Mouse (Mus musculus): ENCODE measurements around the gene Zbtb34. TPM values are rescaled to one million over a fixed set of nuclear protein-coding genes. Genes with fewer than 3 reads are reported as not detected.

Zbtb34 gene
- total RNA-seq, 2 experiments from 2014 or later = 3.5 to 4.4 TPM

Small RNA genes lying within 50 kb of the gene (microRNA-seq; reads per million reads assigned to microRNA genes)
- 0 reads per million in 2 experiments for gene Gm25998 (ENCODE audit: borderline replicate concordance in 2 of 2)

Other genes starting within 250 kb of the Zbtb34 start
- 10 to 100 TPM; 64.2 to 68.7 TPM for gene Angptl2, start 215.3 kb downstream of the Zbtb34 start, total RNA-seq (2021)
- gene Ralgps1, start 59.8 kb downstream of the Zbtb34 start, total RNA-seq (2021) = 1 to 10 TPM; 2.3 to 2.5 TPM
- 10 to 100 TPM; 11.8 to 13.1 TPM for gene Zbtb43, start 37.2 kb upstream of the Zbtb34 start, total RNA-seq (2021)
- under 1 TPM; 0.05 to 0.24 TPM for gene Lmx1b, start 209.2 kb upstream of the Zbtb34 start, total RNA-seq (2021)